Mouse (Mus musculus) intestine, postnatal 0 days (tissue): ENCODE results near the gene Oscp1. TPM values are rescaled to one million over a fixed set of nuclear protein-coding genes. Genes with fewer than 3 reads are reported as not detected.

Experiments used
- ATAC-seq: fragments of 200-750 bp; cut with Nextera tagmentation; 2 replicates; pipeline ENCODE4 v1.8.0; 2017; ENCODE audit warnings: mild to moderate bottlenecking, moderate TSS enrichment, moderate library complexity
- H3K27ac ChIP-seq: fragments of 300-500 bp; sonication (generic); 2 replicates; pipeline ENCODE4 v1.5.1; 2014; ENCODE audit warnings: mild to moderate bottlenecking, low read depth, low read length, moderate library complexity
- H3K27me3 ChIP-seq: fragments of 300-500 bp; sonication (generic); replicated peaks from 2 replicates; pipeline ENCODE4 v1.6.1; 2014; ENCODE audit warnings: low read length, mixed read lengths; ENCODE audit not compliant: control insufficient read depth, insufficient read depth
- H3K36me3 ChIP-seq: fragments of 300-500 bp; sonication (generic); 2 replicates; pipeline ENCODE4 v1.6.1; 2014; ENCODE audit warnings: mild to moderate bottlenecking, moderate library complexity; ENCODE audit not compliant: control insufficient read depth, insufficient read depth
- H3K4me1 ChIP-seq: fragments of 300-500 bp; sonication (generic); replicated peaks from 2 replicates; pipeline ENCODE4 v1.6.1; 2014; ENCODE audit warnings: antibody characterized with exemption, low read length, mixed read lengths; ENCODE audit not compliant: control insufficient read depth, insufficient read depth
- H3K4me2 ChIP-seq: fragments of 300-500 bp; sonication (generic); replicated peaks from 2 replicates; pipeline ENCODE4 v1.6.1; 2014; ENCODE audit warnings: low read depth, mild to moderate bottlenecking, moderate library complexity
- H3K4me3 ChIP-seq: fragments of 300-500 bp; sonication (generic); 2 replicates; pipeline ENCODE4 v1.5.1; 2014; ENCODE audit warnings: low read depth, low read length
- H3K9ac ChIP-seq: fragments of 300-500 bp; sonication (generic); 2 replicates; pipeline ENCODE4 v1.6.1; 2014; ENCODE audit warnings: mild to moderate bottlenecking, low read depth, low read length
- H3K9me3 ChIP-seq: fragments of 300-500 bp; sonication (generic); 2 replicates; pipeline ENCODE4 v1.6.1; 2016; ENCODE audit warnings: mixed run types; ENCODE audit not compliant: control insufficient read depth
- CTCF ChIP-seq: sonication (generic); IDR thresholded peaks from 2 replicates; pipeline ENCODE4 v1.5.1; 2016; ENCODE audit warnings: low read depth, mild to moderate bottlenecking, control low read depth, antibody characterized with exemption, moderate library complexity
- WGBS: fragments of 180-500 bp; shearing (Covaris S2); extraction: QIAGEN DNeasy Blood & Tissue Kit; methylation state at CpG from one replicate; pipeline ENCODE4 v1.1.7; 2014; 5-methylcytosine and 5-hydroxymethylcytosine counted together
- polyA plus RNA-seq: library from polyadenylated mRNA; unstranded; fragments of >200 nt; fragmentation: Nextera tagmentation; extraction: Ambion mirVana; gene quantifications from 2 replicates; pipeline ENCODE4 v1.2.1, GENCODE M21; 2015

Oscp1 gene
- polyA plus RNA-seq, 1 experiment from 2014 or later = 3.5 TPM

DNA sequence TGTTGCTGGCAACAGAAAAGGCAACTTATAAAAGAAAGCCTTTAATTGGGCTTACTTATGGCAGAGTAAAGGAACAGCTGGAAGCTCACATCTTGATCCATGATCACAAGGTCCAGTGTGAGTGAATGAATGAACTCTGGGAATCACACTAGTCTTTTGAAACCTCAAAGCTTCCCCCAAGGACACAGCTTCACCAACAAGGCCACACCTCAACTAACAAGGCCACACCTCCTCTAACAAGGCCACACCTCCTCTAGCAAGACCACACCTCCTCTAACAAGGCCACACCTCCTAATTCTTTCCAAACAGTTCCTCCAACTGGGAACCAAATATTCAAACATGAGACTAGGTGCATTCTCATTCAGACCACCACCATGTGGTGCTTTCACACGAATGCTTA lies 23.2 kb downstream of the Oscp1 start:
- Histone ChIP-seq H3K36me3 (no peaks in the 10 kb centered on the region), H3K27me3 (no peaks in the 10 kb centered on the region), H3K27ac (no peak overlapping the region), H3K9me3 (0 out of 2 replicates have a peak, but pooled peaks cover 2% of the 10 kb centered on the region), H3K4me1 (no peaks in the 10 kb centered on the region), H3K4me2 (no peak overlapping the region), H3K4me3 (no peak overlapping the region), H3K9ac (no peak overlapping the region)
- WGBS = 88% methylated on average over 1 of the region's 1 CpGs
- no peak for TF ChIP-seq CTCF
- no peak for ATAC-seq

DNA sequence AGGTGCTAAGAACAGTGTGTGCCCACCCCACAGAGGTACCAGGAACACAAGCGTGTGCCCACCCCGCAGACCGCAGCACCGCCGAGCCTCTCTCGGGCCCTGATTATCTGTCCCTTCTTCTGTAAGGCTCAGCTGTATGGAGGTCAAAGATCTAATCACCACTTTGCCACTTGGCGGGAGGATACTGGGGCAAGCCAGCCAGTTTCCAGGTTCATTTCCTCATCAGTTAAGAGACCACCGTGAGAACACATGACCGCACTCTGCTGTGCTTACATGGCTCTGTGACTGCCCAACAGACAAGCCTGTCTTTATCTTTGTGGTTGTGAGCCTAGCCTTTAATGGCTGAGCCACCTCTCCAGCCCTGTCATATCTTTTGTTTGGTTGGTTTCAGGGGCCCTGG lies 24.7 kb downstream of the Oscp1 start:
- Histone ChIP-seq H3K4me1 (no peaks in the 10 kb centered on the region), H3K4me3 (no peak overlapping the region), H3K9ac (no peak overlapping the region), H3K9me3 (0 out of 2 replicates have a peak, but pooled peaks cover 2% of the 10 kb centered on the region), H3K36me3 (no peaks in the 10 kb centered on the region), H3K4me2 (no peak overlapping the region), H3K27me3 (no peaks in the 10 kb centered on the region), H3K27ac (no peak overlapping the region)
- TF ChIP-seq CTCF = no peak
- no peak for ATAC-seq
- 74% methylated on average over 9 of the region's 9 CpGs for WGBS

DNA sequence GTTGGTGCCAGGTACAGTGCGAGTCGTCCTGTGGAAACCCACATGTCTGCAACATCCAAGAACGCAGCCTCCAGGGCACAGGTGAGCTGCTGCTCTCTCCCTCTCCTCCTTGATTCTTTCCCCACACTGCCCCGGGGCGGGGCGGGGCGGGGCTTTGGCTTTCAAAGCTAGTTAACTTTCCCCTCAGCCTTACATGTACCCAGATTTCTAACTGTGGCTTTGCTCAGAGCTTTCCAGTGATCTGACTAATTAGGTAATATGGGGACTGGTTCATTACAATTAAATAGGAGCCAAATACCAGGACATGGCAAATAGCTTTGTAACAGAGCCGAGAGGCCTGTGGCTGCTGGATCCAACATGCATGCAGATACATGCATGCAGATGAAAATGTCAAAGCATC lies 26.0 kb downstream of the Oscp1 start:
- Histone ChIP-seq H3K9ac (no peak overlapping the region), H3K27me3 (no peaks in the 10 kb centered on the region), H3K27ac (no peak overlapping the region), H3K9me3 (0 out of 2 replicates have a peak, but pooled peaks cover 2% of the 10 kb centered on the region), H3K4me1 (no peaks in the 10 kb centered on the region), H3K4me3 (no peak overlapping the region), H3K36me3 (no peaks in the 10 kb centered on the region), H3K4me2 (no peak overlapping the region)
- WGBS = 61% methylated on average over 8 of the region's 8 CpGs
- no peak for ATAC-seq
- TF ChIP-seq CTCF = no peak

DNA sequence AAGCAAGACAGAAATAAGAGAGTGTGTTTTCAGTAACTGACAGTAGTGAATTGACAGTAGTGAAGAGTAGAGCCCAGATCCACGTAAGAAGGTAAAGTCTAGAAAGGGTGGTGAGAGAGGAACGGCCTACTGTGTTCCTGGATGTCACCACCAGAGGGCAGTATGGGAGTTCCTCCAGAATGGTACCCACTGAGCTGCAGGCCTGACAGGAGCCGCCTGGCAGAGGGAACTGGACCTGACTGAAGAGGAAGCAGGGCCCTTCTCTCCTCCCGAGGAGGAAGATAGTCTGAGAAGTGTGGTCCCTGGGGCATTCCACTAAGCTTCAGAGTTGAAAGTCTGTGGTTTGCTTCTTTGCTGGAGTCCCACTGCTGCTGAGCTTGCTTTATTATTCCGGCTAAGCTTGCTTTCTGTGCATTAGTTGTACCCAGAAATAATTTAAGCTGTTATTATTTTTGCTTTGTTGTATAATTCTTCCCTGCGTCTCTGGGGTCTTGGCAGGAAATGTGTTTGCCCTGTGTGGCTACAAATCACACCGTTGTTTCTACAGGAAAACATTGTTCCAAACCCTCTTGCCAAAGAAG lies 27.7 kb downstream of the Oscp1 start:
- Histone ChIP-seq H3K4me3 (no peak overlapping the region), H3K4me1 (no peaks in the 10 kb centered on the region), H3K27ac (no peak overlapping the region), H3K36me3 (no peaks in the 10 kb centered on the region), H3K9ac (no peak overlapping the region), H3K4me2 (no peak overlapping the region), H3K9me3 (0 out of 2 replicates have a peak, but pooled peaks cover 2% of the 10 kb centered on the region), H3K27me3 (no peaks in the 10 kb centered on the region)
- WGBS = 29% methylated on average over 7 of the region's 7 CpGs
- ATAC-seq = peak; percentile 68; the same call in 1 of the 2 replicates
- TF ChIP-seq CTCF = peak; percentile 97

DNA sequence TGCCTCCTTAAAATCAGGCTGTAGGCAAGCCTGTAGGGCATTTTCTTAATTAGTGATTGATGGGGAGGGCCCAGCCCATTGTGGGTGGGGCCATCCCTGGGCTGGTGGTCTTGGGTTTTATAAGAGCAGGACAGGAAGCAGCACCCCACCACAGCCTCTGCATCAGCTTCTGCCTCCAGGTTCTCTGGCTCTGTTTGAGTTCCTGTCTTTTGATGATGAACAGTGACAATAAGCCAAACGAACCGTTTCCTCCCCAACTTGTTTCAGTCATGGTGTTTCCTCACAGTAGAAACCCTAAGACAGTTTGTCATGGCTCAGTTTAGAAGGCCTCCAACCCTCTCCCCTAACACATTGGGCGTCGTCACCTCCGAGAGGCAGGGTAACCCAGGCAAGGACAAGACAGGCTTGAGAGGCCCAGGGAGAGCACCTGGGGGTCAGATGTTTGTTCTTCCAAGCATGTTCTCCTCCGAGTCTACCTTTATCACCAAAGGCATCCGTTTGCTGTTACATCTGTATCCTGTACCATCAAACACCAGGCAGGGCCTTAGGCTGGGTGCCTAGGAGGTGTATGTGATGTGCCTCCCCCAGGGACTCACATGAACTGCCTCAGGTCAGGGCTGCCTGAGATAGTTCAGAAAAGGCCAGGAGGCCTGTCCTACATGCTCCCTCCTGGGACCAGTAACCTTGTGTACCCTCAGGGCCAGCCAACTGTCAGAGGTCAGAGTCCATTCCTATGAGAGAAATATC lies 31.9 kb downstream of the Oscp1 start:
- WGBS = 60% methylated on average over 7 of the region's 7 CpGs
- ATAC-seq = peak; percentile 29; the same call in 1 of the 2 replicates

DNA sequence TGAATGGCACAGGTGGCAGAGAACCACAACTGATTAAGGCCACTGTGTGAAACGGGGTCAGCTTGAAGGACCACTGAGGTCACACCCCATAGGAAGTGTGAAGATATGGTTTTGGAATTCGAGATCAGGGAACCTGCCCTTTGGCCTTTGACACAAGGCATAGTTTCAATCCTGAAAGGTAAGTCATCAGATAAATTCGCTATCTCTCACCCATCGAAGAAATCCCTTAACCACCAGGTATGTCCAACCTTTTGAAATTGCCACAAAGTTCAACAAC lies 32.4 kb downstream of the Oscp1 start:
- no peak for TF ChIP-seq CTCF
- H3K4me2 ChIP-seq = no peak overlapping the region
- H3K9ac ChIP-seq = no peak overlapping the region
- no peaks in the 10 kb centered on the region for H3K27me3 ChIP-seq
- no peak overlapping the region for H3K4me3 ChIP-seq
- 51% methylated on average over 4 of the region's 4 CpGs for WGBS
- no peak overlapping the region for H3K27ac ChIP-seq
- H3K36me3 ChIP-seq = no peaks in the 10 kb centered on the region
- H3K9me3 ChIP-seq = no peaks in the 10 kb centered on the region
- no peaks in the 10 kb centered on the region for H3K4me1 ChIP-seq
- ATAC-seq = no peak

More for the DNA sequence above, 31.9 kb downstream of the Oscp1 start:
- TF ChIP-seq CTCF = no peak
- no peak overlapping the region for H3K4me2 ChIP-seq
- no peak overlapping the region for H3K27ac ChIP-seq
- H3K36me3 ChIP-seq = no peaks in the 10 kb centered on the region
- no peaks in the 10 kb centered on the region for H3K9me3 ChIP-seq
- H3K9ac ChIP-seq = no peak overlapping the region
- H3K27me3 ChIP-seq = no peaks in the 10 kb centered on the region
- no peaks in the 10 kb centered on the region for H3K4me1 ChIP-seq
- no peak overlapping the region for H3K4me3 ChIP-seq
